Mouse (Mus musculus) layer of hippocampus, adult 8-10 months (tissue): ENCODE measurements around the gene Gm16451. TPM values are rescaled to one million over a fixed set of nuclear protein-coding genes. Genes with fewer than 3 reads are reported as not detected.
"Not testable (repeated sequence)": the region's sequence is repeated elsewhere in the genome, so short reads cannot be mapped to it uniquely, and the experiment has no call there.

Experiments
- DNase-seq, 2 experiments: peaks; one replicate each; pipeline ENCODE4 v3.0.0; 2022; ENCODE audit warnings: low spot score in 2 of 2
- total RNA-seq, 4 experiments: library from RNA; stranded (reverse); gene quantifications; 2 replicates each; pipeline ENCODE4 v1.2.4; 2022

The Gm16451 gene
- not detected for total RNA-seq

GRCm38 (mm10) chr7:22118145-22118544 lies at the start of gene Gm16451:
Gene Gm16451, minus strand, starts transcription at chr7:22118245.
- DNase-seq, result not testable (repeated sequence)

- DNase-seq, result not testable (repeated sequence)
Measured at GRCm38 (mm10) chr7:22163935-22164334, 45.9 kb upstream of the Gm16451 start, which contains the start of gene Vmn1r142. Gene Vmn1r142, minus strand, starts transcription at chr7:22164035.

GRCm38 (mm10) chr7:22134641-22135040 lies 16.6 kb upstream of the Gm16451 start, which contains the start of gene Gm10666:
Gene Gm10666, minus strand, starts transcription at chr7:22134741.
- DNase-seq, result not testable (repeated sequence)

GRCm38 (mm10) chr7:22068757-22069156 lies 49.3 kb downstream of the Gm16451 start, which contains the start of gene Vmn1r139:
Gene Vmn1r139, plus strand, starts transcription at chr7:22069057.
- DNase-seq, result not testable (repeated sequence)

Other genes starting within 250 kb of the Gm16451 start
- gene Gm5891, start 197.0 kb downstream of the Gm16451 start, total RNA-seq, result not detected
- not detected for gene Vmn1r137, start 123.7 kb downstream of the Gm16451 start, total RNA-seq
- not detected for gene Vmn1r138, start 89.3 kb downstream of the Gm16451 start, total RNA-seq
- gene Gm6176, start 61.9 kb downstream of the Gm16451 start, total RNA-seq, result not detected
- not detected for gene Vmn1r139, start 49.2 kb downstream of the Gm16451 start, total RNA-seq
- not detected for gene Gm10666, start 16.5 kb upstream of the Gm16451 start, total RNA-seq
- not detected for gene Vmn1r142, start 45.8 kb upstream of the Gm16451 start, total RNA-seq
- gene Vmn1r143, start 71.1 kb upstream of the Gm16451 start, total RNA-seq, result not detected
- not detected for gene Gm8653, start 83.0 kb upstream of the Gm16451 start, total RNA-seq
- not detected for gene Gm8453, start 111.2 kb upstream of the Gm16451 start, total RNA-seq
- not detected for gene Gm4187, start 211.5 kb upstream of the Gm16451 start, total RNA-seq